Mouse (Mus musculus) liver, adult 2 months (tissue): ENCODE measurements around the gene Clec2h.

Experiments
- CTCF ChIP-seq: fragments of 200-500 bp; IDR thresholded peaks from 2 replicates; pipeline ENCODE4 v1.5.1; 2011; ENCODE audit warnings: low read depth, low read length, control low read depth
- POLR2A ChIP-seq: fragments of 200-500 bp; IDR thresholded peaks from 2 replicates; pipeline ENCODE4 v1.6.1; 2011; ENCODE audit warnings: low read length, control low read depth; ENCODE audit not compliant: insufficient read depth; ENCODE audit errors: extremely low read depth

DNA sequence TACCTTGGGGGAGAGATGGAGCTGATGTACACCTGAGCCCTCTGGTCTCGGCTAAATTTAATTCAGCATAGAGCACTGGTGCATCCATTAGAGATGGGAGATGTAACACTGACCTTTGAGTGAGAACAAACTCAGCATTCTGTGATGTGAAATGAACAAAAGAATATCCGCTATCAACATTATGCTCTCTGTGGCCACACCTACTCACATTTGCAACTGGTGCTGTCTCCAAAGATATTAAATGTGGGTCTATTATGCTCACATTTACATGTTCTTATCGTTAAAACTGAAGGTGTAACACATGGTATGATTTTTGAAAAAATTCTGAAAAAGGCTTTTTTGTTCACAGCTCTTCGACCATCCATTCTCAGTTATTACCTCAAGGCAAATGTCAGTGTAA lies 60.8 kb downstream of the Clec2h start, which contains the start of gene Klrb1:
- TF ChIP-seq CTCF (no peak), POLR2A (no peak)
